ENCODE assay signal across 8 mouse cellular contexts in genomic region chr2:122611654-122611973, GRCm38 (mm10). TPM values are rescaled to one million over a fixed set of nuclear protein-coding genes. Genes with fewer than 3 reads are reported as not detected.
A peak's percentile ranks its signal among the peaks of the same experiment; 100 is the strongest.
DNase-seq lines count a peak whose midpoint lies in the region; ATAC-seq and TF ChIP-seq lines count a peak whose summit lies in the region.

No protein-coding gene starts in this region.

- peak overlapping the region; percentile 82 for H3K4me2 ChIP-seq in forebrain, embryonic 12.5 days
- peak overlapping the region; percentile 82 for H3K4me2 ChIP-seq in liver, embryonic 11.5 days

- ATAC-seq in forebrain, embryonic 12.5 days (ENCODE audit: low FRiP score): no peak
- no peak for ATAC-seq in liver, embryonic 11.5 days (replicated peaks; ENCODE audit: low FRiP score)

- no peak overlapping the region for H3K4me3 ChIP-seq in liver, adult 2 months (ENCODE audit: insufficient read depth, low read depth, low read length)
- peak overlapping the region; percentile 56 for H3K4me3 ChIP-seq in forebrain, embryonic 12.5 days (replicated peaks)
- H3K4me3 ChIP-seq in liver, embryonic 11.5 days (ENCODE audit: low read depth, low read length): no peak overlapping the region; the same call in 1 of the 2 replicates
- peak overlapping the region; percentile 66; the same call in 1 of the 2 replicates for H3K4me3 ChIP-seq in small intestine, adult 2 months (ENCODE audit: low read depth, low read length)

- H3K36me3 ChIP-seq in liver, adult 2 months (ENCODE audit: control insufficient read depth, insufficient read depth, low read length): no peaks in the 10 kb centered on the region
- no peaks in the 10 kb centered on the region for H3K36me3 ChIP-seq in forebrain, embryonic 12.5 days (replicated peaks)
- no peaks in the 10 kb centered on the region for H3K36me3 ChIP-seq in liver, embryonic 11.5 days (ENCODE audit: control insufficient read depth, insufficient read depth, low read length)
- no peaks in the 10 kb centered on the region for H3K36me3 ChIP-seq in small intestine, adult 2 months (ENCODE audit: control insufficient read depth, insufficient read depth, low read length)

- no peak overlapping the region for H3K9ac ChIP-seq in liver, adult 2 months (ENCODE audit: low read depth, low read length)
- H3K9ac ChIP-seq in forebrain, embryonic 12.5 days: no peak overlapping the region
- no peak overlapping the region for H3K9ac ChIP-seq in liver, embryonic 11.5 days (ENCODE audit: low read depth, low read length)

- TF ChIP-seq POLR2A in liver, adult 2 months (IDR thresholded peaks at IDR 0.05; ENCODE audit: extremely low read depth, insufficient read depth, low read length): no peak
- no peak for TF ChIP-seq POLR2A in small intestine, adult 2 months (IDR thresholded peaks at IDR 0.05; ENCODE audit: low read depth, low read length)

- no peaks in the 10 kb centered on the region for H3K9me3 ChIP-seq in forebrain, embryonic 12.5 days
- no peaks in the 10 kb centered on the region for H3K9me3 ChIP-seq in liver, embryonic 11.5 days (ENCODE audit: control insufficient read depth, low read length)

- peak; percentile 17 for DNase-seq in liver, adult 2 months (ENCODE audit: extremely low read depth, low read depth, low spot score)
- DNase-seq in liver: no peak
- no peak for DNase-seq in liver, embryonic 11.5 days (ENCODE audit: low spot score)
- no peak for DNase-seq in left cerebral cortex, adult 9 months (ENCODE audit: low spot score in 2 of 2)
- no peak for DNase-seq in embryo, embryonic 9.5 days (ENCODE audit: extremely low spot score)
- no peak for DNase-seq in gastrocnemius, postnatal 36 days

- intact Hi-C loops in gastrocnemius, postnatal 36 days (cut with DNase I): loop anchor here (5.0 kb wide), 1 partner anchor 39 kb away; no protein-coding TSS in a partner anchor

- no peak for TF ChIP-seq CTCF in liver, adult 2 months (IDR thresholded peaks at IDR 0.05; ENCODE audit: low read depth, low read length)
- no peak for TF ChIP-seq CTCF in small intestine, adult 2 months (IDR thresholded peaks at IDR 0.05; ENCODE audit: extremely low read depth, insufficient read length, insufficient replicate concordance, low read depth, low read length)

- no peaks in the 10 kb centered on the region for H3K4me1 ChIP-seq in liver, adult 2 months (ENCODE audit: control insufficient read depth, insufficient read depth, low read length)
- 0 out of 2 replicates have a peak, but pooled peaks cover 3% of the 10 kb centered on the region for H3K4me1 ChIP-seq in forebrain, embryonic 12.5 days
- no peaks in the 10 kb centered on the region for H3K4me1 ChIP-seq in liver, embryonic 11.5 days (replicated peaks; ENCODE audit: control insufficient read depth, insufficient read depth, low read length)
- H3K4me1 ChIP-seq in small intestine, adult 2 months (ENCODE audit: control insufficient read depth, insufficient read depth, insufficient read length, low read length): peaks cover 4% of the 10 kb centered on the region; the same call in 1 of the 2 replicates

- 65% methylated on average over 4 of the region's 4 CpGs for WGBS in liver, adult 2 months
- 89% methylated on average over 4 of the region's 4 CpGs for WGBS in forebrain, embryonic 12.5 days
- 81% methylated on average over 4 of the region's 4 CpGs for WGBS in liver, embryonic 11.5 days
- WGBS in small intestine, adult 2 months: 95% methylated on average over 4 of the region's 4 CpGs

- no peaks in the 10 kb centered on the region for H3K79me2 ChIP-seq in liver, adult 2 months (ENCODE audit: control insufficient read depth, insufficient read depth, low read length)

- peak overlapping the region; percentile 20; the same call in 1 of the 2 replicates for H3K27ac ChIP-seq in liver, adult 2 months (replicated peaks; ENCODE audit: insufficient read depth, low read depth, low read length)
- H3K27ac ChIP-seq in forebrain, embryonic 12.5 days: no peak overlapping the region
- H3K27ac ChIP-seq in liver, embryonic 11.5 days (ENCODE audit: low read depth, low read length): no peak overlapping the region
- no peak overlapping the region for H3K27ac ChIP-seq in small intestine, adult 2 months (ENCODE audit: insufficient read depth, low read depth, low read length)

- peaks cover 2% of the 10 kb centered on the region; the same call in 1 of the 2 replicates for H3K27me3 ChIP-seq in liver, adult 2 months (ENCODE audit: control insufficient read depth, insufficient read depth, low read length)
- peaks cover 13% of the 10 kb centered on the region for H3K27me3 ChIP-seq in forebrain, embryonic 12.5 days
- peaks cover 15% of the 10 kb centered on the region for H3K27me3 ChIP-seq in liver, embryonic 11.5 days (replicated peaks; ENCODE audit: control insufficient read depth, insufficient read depth, low read length)
- H3K27me3 ChIP-seq in small intestine, adult 2 months (ENCODE audit: control insufficient read depth, insufficient read depth, low read length): no peaks in the 10 kb centered on the region

RNA-seq across cellular contexts. Expression of gene Gatm, which starts 0.5 kb away (rescaled TPM):
- total RNA-seq in liver, adult 2 months (2014; rRNA removed): 11.9 and 13.6 TPM in 2 replicates
- polyA plus RNA-seq in liver, adult 2 months (2012; rRNA removed): 3.2 and 9.9 TPM in 2 replicates
- polyA plus RNA-seq in forebrain, embryonic 12.5 days (2016; fragmentation: Nextera tagmentation; extraction: Ambion mirVana): 16.8 and 17.7 TPM in 2 replicates
- polyA plus RNA-seq in liver, embryonic 11.5 days (2014; fragmentation: Nextera tagmentation; extraction: Ambion mirVana): 24.5 and 25.5 TPM in 2 replicates
- polyA plus RNA-seq in small intestine, adult 2 months (2012; rRNA removed): 2.0 and 31.7 TPM in 2 replicates
- 1 to 10 TPM; 5.6 to 9.1 TPM for total RNA-seq in gastrocnemius, postnatal 36 days (2021)

RNA-seq across cellular contexts. Expression of gene AA467197, which starts 25.2 kb away (rescaled TPM):
- total RNA-seq in liver, adult 2 months (2014; rRNA removed): not detected in 2 replicates
- not detected in 2 replicates for polyA plus RNA-seq in liver, adult 2 months (2012; rRNA removed)
- 0.67 and 0.70 TPM in 2 replicates for polyA plus RNA-seq in forebrain, embryonic 12.5 days (2016; fragmentation: Nextera tagmentation; extraction: Ambion mirVana)
- not detected in 2 replicates for polyA plus RNA-seq in liver, embryonic 11.5 days (2014; fragmentation: Nextera tagmentation; extraction: Ambion mirVana)
- polyA plus RNA-seq in small intestine, adult 2 months (2012; rRNA removed): 8.6 and 9.7 TPM in 2 replicates
- total RNA-seq in gastrocnemius, postnatal 36 days (2021): under 1 TPM in 1 of 2 experiments, not detected in 1; 0.56 TPM

Comparison
In these comparisons a context has a peak if more than half of its experiments do, and no peak if none do; other contexts are left out.
1. H3K4me3 ChIP-seq: peak in forebrain, embryonic 12.5 days (single experiment) and small intestine, adult 2 months (single experiment); none in liver, adult 2 months (single experiment) and liver, embryonic 11.5 days (single experiment).